Mouse (Mus musculus) kidney, adult 11 months (tissue): Measurements from ENCODE around the gene Rbsn.

Experiments
- DNase-seq: peaks from one replicate; pipeline ENCODE4 v3.0.0; 2022

Gene Rbsn

GRCm38 (mm10) chr6:92162724-92163123 lies 52.0 kb downstream of the Rbsn start:
- no peak for DNase-seq

GRCm38 (mm10) chr6:92158801-92159200 lies 55.9 kb downstream of the Rbsn start:
- no peak for DNase-seq

- no peak for DNase-seq
Measured at GRCm38 (mm10) chr6:92153774-92154173, 61.0 kb downstream of the Rbsn start.

DNA sequence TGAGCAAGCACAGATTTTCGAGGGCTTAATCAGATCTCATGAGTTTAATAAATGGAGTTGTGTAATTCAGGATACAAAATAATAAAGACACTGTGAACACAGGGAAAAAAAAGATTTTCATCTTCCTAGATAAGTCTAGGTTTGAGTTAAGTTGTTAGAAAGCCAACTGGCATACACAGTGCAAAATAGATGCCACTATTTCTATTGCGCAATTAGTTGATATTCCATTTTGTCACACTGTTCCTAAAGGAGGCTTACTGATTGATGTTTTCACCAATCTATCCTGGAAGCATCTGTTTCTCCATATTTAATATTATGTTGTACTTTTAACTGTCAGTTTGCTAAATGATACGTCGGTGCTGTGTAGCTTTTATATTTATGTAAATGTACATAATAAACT lies 68.8 kb downstream of the Rbsn start:
- no peak for DNase-seq
